Mouse (Mus musculus): ENCODE data around the gene P3h3.
"Not testable (repeated sequence)": the region's sequence is repeated elsewhere in the genome, so short reads cannot be mapped to it uniquely, and the experiment has no call there.

The P3h3 gene

DNA sequence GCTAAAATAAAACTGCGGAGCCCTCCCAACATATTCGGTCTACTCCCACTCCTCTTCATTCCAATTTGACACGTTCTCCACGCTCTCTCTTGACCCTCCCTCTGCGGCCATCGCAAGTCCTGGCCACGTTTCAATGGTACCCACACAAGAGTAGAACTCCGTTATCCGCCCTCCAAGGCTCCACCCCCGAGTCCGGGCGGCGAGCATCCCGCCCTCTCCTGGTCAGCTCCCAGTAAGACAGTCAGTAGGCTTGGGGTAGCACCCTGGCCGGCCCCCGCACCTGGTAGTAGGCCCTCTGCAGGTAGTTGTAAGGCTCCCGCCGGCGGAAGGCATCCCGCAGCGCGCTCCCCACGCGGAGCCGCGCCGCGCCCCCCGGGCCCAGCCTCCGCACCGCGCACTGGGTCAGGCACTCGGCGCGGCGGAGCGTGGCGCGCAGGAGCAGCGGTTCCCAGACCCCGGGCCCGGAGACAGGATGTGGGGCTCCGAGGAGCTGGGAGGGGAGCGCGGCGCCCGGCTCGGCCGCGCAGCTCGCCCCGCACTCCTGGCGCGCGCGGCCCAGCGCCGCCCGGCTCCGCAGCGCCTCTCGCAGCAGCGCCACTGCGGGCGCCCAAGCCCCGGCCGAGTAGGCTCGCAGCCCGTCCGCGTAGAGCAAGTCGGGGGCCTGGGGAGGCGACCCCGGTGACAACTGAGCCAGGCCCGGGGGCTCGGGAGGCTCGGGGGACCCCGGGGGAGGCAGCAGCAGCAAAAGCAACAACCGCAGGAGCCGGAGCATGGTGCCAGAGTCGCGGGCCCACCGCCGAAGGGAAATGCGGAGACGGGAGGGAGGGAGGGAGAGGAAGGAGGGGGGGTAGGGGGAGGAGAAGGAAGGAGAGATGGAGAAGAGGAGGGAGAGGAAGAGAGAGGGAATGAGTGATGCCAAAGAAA is at the start of gene P3h3:
Gene P3h3, minus strand, starts transcription at position 837 of the 924 bp plus-strand sequence.
- in situ Hi-C loops (cut with MboI, MseI), result loop anchor here (5.0 to 10.0 kb wide), 2 partner anchors 75 to 178 kb away; partner anchors contain the start of genes Ing4 and Mlf2

GRCm38 (mm10) chr6:124904991-124905860 is 47.7 kb upstream of the P3h3 start:
- in situ Hi-C loops (cut with MboI, MseI), result loop anchor here (10.0 kb wide), 1 partner anchor 330 kb away; the partner anchor contains the start of genes Cd27 and Tapbpl

GRCm38 (mm10) chr6:124904161-124904981 is 46.8 kb upstream of the P3h3 start:
- in situ Hi-C loops (cut with MboI, MseI), result loop anchor here (10.0 kb wide), 1 partner anchor 330 kb away; the partner anchor contains the start of genes Cd27 and Tapbpl

DNA sequence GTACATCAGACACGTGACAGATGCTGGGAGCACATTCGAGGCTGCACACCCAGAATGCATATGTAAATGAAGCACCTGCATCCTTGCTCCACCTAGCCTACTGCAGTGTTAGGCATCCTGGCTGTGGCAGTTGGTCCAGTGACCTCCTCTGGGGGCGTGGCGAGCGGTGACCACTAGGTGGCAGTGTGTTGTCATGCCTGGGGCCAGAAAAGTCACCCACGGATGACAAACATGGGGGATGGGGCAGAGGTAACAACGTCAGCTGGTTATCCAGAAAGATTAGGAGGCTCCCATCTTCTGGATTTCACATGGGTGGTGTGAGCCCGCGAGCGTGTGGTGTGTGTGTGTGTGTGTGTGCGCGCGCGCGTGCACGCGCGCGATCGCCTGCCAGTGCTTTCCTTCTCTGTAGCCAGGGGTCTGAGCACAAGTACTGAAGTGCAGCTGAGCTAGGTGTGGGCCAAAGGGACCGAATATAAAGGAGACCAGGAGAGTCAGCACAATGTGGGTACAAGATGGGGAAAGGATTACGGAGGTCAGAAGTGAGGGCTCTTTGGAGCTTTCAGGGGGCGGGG is 46.1 kb upstream of the P3h3 start:
- in situ Hi-C loops (cut with MboI, MseI), result loop anchor here (10.0 kb wide), 1 partner anchor 331 kb away; the partner anchor contains the start of genes Cd27 and Tapbpl

DNA sequence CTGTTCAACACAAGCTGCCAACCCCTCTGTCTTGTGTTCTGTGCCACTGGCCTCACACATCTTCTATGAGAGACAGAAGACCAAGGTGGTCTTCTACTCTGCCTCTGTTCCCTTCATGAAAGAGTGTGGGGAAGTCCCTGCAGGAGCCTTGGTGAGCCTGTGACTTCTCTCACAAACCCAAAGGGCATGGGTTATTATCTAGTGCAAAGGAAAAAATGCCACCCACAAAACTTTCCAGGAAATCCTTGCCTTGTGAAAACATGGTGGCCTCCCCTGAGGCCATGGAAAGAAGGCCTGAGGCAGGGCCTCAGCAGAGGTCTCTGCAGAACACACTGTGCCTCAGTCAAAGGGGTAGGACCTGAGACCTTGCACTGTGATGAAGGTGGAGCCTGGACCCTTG is 44.3 kb upstream of the P3h3 start:
- in situ Hi-C loops (cut with MboI, MseI), result loop anchor here (10.0 kb wide), 1 partner anchor 333 kb away; the partner anchor contains the start of genes Cd27 and Tapbpl

DNA sequence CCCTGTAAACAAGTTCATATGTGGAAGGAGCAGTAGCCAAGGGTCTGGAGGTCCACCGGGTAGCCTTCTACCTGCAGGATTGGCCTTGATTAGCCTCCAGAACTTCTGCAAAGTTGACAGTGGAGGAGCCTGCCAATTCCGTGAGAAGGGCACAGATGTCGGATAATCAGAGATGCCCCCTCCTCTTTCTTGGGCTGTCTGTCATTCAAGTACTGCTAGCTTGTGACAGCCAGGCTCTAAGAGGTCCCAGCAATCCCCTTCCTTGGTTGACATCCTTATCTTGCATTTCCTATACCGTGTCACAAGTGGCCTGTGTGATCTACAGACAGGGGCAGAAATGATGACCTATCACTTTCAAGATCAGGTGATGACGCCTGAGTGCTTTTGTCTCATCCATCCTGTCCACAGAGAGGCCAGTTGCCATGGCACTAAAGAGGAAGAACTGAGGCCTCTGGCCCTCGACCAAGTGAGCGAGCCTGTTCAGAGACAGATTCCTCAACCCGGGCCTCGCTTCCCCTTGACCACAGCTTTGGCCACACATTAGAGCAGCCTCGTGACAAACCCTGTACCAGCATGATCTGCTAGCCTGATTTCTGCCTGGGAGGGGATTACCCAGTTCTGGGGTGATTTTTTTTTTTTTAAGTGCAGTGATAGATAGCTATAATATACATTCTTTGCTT is 43.4 kb upstream of the P3h3 start:
- in situ Hi-C loops (cut with MboI, MseI), result loop anchor here (10.0 kb wide), 1 partner anchor 334 kb away; the partner anchor contains the start of genes Cd27 and Tapbpl

GRCm38 (mm10) chr6:124900056-124900800 is 42.7 kb upstream of the P3h3 start:
- in situ Hi-C loops (cut with MboI, MseI), result loop anchor here (10.0 kb wide), 1 partner anchor 335 kb away; the partner anchor contains the start of genes Cd27 and Tapbpl

GRCm38 (mm10) chr6:124898359-124898758 is 40.8 kb upstream of the P3h3 start:
- in situ Hi-C loops (cut with MboI, MseI), result no loop called here

- in situ Hi-C loops (cut with MboI, MseI), result not testable (repeated sequence)
Measured at GRCm38 (mm10) chr6:124894113-124894512, 36.6 kb upstream of the P3h3 start.

- in situ Hi-C loops (cut with MboI, MseI), result no loop called here
Measured at GRCm38 (mm10) chr6:124890997-124891396, 33.4 kb upstream of the P3h3 start.

GRCm38 (mm10) chr6:124888555-124889125 is 31.1 kb upstream of the P3h3 start:
- in situ Hi-C loops (cut with MboI, MseI), result no loop called here

- in situ Hi-C loops (cut with MboI, MseI), result no loop called here
Measured at GRCm38 (mm10) chr6:124887986-124888385, 30.4 kb upstream of the P3h3 start, which contains the start of gene Cd4. Gene Cd4 (minus strand): TSS chr6:124888221.

DNA sequence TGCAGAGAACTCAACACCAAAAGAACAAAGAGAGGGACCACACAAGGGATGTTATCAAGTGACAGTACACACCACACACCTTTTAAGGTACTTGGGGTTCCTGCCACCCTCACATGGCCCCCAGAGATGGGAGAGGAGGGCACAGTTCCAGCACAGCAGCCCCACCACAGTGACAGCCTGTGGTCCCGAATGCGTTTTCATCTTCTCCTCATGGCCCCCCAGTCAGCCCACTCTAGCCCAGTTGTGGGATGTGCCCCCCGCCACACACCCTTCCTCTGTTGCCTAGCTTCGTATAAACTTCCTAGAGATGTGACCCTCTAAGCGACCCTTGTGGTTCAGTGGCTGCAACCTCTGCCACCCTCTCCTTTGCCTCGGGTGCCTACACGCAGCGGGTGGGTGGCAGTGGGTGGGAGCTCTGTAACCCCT is 28.4 kb upstream of the P3h3 start:
- in situ Hi-C loops (cut with MboI, MseI), result no loop called here

DNA sequence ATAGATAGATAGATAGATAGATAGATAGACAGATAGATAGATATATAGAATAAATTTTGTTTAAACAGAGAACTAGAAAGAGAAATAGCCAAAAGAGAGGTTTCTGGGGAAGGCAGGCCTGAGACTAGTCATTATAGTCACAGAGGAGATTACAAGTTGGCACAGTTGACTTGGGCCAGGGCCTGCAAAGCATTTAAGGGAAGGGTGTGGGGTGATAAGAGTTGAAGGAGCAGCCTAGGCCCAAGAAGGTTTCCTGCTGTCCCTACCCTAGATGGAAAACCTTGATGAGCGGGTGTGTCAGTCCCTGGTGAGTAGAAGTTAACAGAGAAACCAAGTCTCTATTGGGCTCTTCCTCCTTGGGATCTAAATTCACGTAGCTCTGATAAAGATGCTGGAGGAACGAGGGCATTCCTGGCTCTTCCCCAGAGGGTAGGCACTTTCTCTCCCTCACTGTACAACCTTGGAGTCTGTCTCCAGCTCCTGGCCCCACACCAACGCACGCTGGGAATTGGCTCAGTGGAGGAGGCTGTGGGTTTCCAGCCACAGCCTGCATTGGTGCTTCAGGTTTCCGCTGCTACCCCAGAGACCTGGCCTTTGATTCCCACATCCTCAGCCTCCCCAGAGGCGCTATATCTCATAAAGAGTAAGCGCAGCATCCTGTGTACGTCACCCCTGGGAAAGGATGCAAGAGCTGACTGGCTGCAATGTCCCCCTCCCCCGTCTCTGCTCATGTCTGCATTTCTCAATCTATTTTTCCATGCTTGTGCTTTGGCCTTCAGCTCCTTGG is 27.4 kb upstream of the P3h3 start:
- in situ Hi-C loops (cut with MboI, MseI), result no loop called here

DNA sequence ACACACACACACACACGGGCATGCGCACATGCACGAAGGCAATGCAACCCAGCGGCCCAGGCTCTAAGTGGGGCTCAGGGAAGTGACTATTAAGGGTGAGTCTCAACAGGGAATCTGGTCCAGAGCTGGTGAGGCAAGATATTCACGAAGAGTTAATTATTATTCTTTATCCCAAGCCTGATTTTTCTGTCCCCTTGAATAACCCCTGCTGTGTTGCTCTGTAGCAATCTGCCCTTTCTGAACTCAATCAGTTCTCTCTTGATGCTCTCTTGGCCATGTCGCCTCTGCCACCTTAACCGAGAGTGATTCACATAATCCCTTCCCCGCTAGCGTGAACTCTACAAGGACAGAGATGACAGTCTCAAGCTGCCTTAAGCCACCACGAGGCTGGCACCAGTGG is 25.8 kb upstream of the P3h3 start:
- in situ Hi-C loops (cut with MboI, MseI), result no loop called here

- in situ Hi-C loops (cut with MboI, MseI), result no loop called here
Measured at GRCm38 (mm10) chr6:124881821-124882220, 24.3 kb upstream of the P3h3 start.

GRCm38 (mm10) chr6:124879390-124879789 is 21.8 kb upstream of the P3h3 start:
- in situ Hi-C loops (cut with MboI, MseI), result loop anchor here (5.0 kb wide), 1 partner anchor 48 kb away; no protein-coding TSS in a partner anchor

DNA sequence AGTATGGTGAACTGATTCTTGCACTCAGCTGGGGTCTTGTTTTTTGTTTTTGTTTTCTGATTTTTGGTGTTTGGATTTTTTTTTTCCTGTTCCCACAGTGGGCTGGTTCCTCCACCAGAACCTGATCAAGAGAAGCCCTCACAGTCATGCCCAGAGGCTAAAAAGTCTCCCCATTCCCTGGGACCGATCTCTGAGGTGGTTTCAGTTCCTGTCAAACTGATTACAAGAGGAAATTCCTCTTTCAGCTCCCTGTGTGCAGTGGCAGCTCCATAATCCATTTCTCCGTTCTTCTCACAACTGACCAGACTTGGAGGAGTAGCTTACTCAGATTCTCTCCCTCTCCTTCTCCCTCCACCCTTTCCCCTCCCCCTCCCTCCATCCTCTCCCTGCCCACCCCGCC is 16.8 kb upstream of the P3h3 start:
- in situ Hi-C loops (cut with MboI, MseI), result no loop called here

Data from T-helper 2 cell (primary cell).